Mouse (Mus musculus) forebrain, postnatal 0 days (tissue): ENCODE data around the gene Mast3. TPM values are rescaled to one million over a fixed set of nuclear protein-coding genes. Genes with fewer than 3 reads are reported as not detected.
A peak's percentile ranks its signal among the peaks of the same experiment; 100 is the strongest.

ENCODE experiments used
- ATAC-seq: fragments of 200-750 bp; cut with Nextera tagmentation; 2 replicates; pipeline ENCODE4 v1.8.0; 2017; ENCODE audit warnings: mild to moderate bottlenecking, moderate library complexity
- DNase-seq: peaks from one replicate; pipeline ENCODE4 v3.0.0-alpha.2; 2015
- H3K27ac ChIP-seq: fragments of 300-500 bp; sonication (generic); 2 replicates; pipeline ENCODE4 v1.5.1; 2014; ENCODE audit warnings: low read depth, mild to moderate bottlenecking, antibody characterized with exemption, low read length, moderate library complexity, mixed read lengths
- H3K27me3 ChIP-seq: fragments of 300-500 bp; sonication (generic); 2 replicates; pipeline ENCODE4 v1.6.1; 2014; ENCODE audit warnings: mild to moderate bottlenecking, low read length, mixed read lengths; ENCODE audit not compliant: insufficient read depth
- H3K36me3 ChIP-seq: fragments of 300-500 bp; sonication (generic); 2 replicates; pipeline ENCODE4 v1.6.1; 2014; ENCODE audit warnings: mild to moderate bottlenecking, moderate library complexity; ENCODE audit not compliant: insufficient read depth
- H3K4me1 ChIP-seq: fragments of 300-500 bp; sonication (generic); 2 replicates; pipeline ENCODE4 v1.6.1; 2014; ENCODE audit warnings: antibody characterized with exemption; ENCODE audit not compliant: insufficient read depth
- H3K4me2 ChIP-seq: fragments of 300-500 bp; sonication (generic); 2 replicates; pipeline ENCODE4 v1.6.1; 2014; ENCODE audit warnings: low read depth, mild to moderate bottlenecking, moderate library complexity
- H3K4me3 ChIP-seq: fragments of 300-500 bp; sonication (generic); 2 replicates; pipeline ENCODE4 v1.5.1; 2014; ENCODE audit warnings: low read depth, low read length, mixed read lengths
- H3K9ac ChIP-seq: fragments of 300-500 bp; sonication (generic); 2 replicates; pipeline ENCODE4 v1.6.1; 2014; ENCODE audit warnings: mild to moderate bottlenecking
- H3K9me3 ChIP-seq: fragments of 300-500 bp; sonication (generic); 2 replicates; pipeline ENCODE4 v1.6.1; 2016; ENCODE audit warnings: low read length
- CTCF ChIP-seq: sonication (generic); IDR thresholded peaks from 2 replicates; pipeline ENCODE4 v1.5.1; 2016; ENCODE audit warnings: antibody characterized with exemption, control low read depth, low read depth
- WGBS: fragments of 180-500 bp; shearing (Covaris S2); extraction: QIAGEN DNeasy Blood & Tissue Kit; methylation state at CpG from one replicate; pipeline ENCODE4 v1.1.7; 2014; 5-methylcytosine and 5-hydroxymethylcytosine counted together
- polyA plus RNA-seq: library from polyadenylated mRNA; unstranded; fragments of >200 nt; fragmentation: Nextera tagmentation; extraction: Ambion mirVana; gene quantifications from 2 replicates; pipeline ENCODE4 v1.2.1, GENCODE M21; 2015
- total RNA-seq: library from RNA; depleted of rRNA; stranded (reverse); fragments of >200 nt; gene quantifications from 2 replicates; pipeline ENCODE4 v1.2.3, GENCODE M21; 2014

Mast3 gene
- total and polyA plus RNA-seq, 2 experiments from 2014 or later, result 25.2 to 60.0 TPM

- H3K27me3 ChIP-seq, result no peaks in the 10 kb centered on the region; the same call in 1 of the 2 replicates
- DNase-seq (no peak), ATAC-seq (no peak)
- peaks cover 55% of the 10 kb centered on the region for H3K36me3 ChIP-seq
- no peak overlapping the region for H3K27ac ChIP-seq
- H3K9ac ChIP-seq, result no peak overlapping the region
- no peak for TF ChIP-seq CTCF
- H3K4me1 ChIP-seq, result 0 out of 2 replicates have a peak, but pooled peaks cover 5% of the 10 kb centered on the region
- no peak overlapping the region for H3K4me2 ChIP-seq
- no peak overlapping the region for H3K4me3 ChIP-seq
- no peaks in the 10 kb centered on the region for H3K9me3 ChIP-seq
- WGBS, result 95% methylated on average over 32 of the region's 32 CpGs
Observed at GRCm38 (mm10) chr8:70768231-70768776, 36.5 kb downstream of the Mast3 start.

- Histone ChIP-seq H3K4me3 (no peak overlapping the region), H3K4me2 (no peak overlapping the region), H3K36me3 (peaks cover 54% of the 10 kb centered on the region), H3K27me3 (no peaks in the 10 kb centered on the region; the same call in 1 of the 2 replicates), H3K9ac (no peak overlapping the region), H3K9me3 (no peaks in the 10 kb centered on the region), H3K4me1 (0 out of 2 replicates have a peak, but pooled peaks cover 5% of the 10 kb centered on the region), H3K27ac (no peak overlapping the region)
- no peak for DNase-seq
- no peak for ATAC-seq
- TF ChIP-seq CTCF, result no peak
- WGBS, result 79% methylated on average over 6 of the region's 6 CpGs
Observed at GRCm38 (mm10) chr8:70767503-70767902, 37.4 kb downstream of the Mast3 start.

DNA sequence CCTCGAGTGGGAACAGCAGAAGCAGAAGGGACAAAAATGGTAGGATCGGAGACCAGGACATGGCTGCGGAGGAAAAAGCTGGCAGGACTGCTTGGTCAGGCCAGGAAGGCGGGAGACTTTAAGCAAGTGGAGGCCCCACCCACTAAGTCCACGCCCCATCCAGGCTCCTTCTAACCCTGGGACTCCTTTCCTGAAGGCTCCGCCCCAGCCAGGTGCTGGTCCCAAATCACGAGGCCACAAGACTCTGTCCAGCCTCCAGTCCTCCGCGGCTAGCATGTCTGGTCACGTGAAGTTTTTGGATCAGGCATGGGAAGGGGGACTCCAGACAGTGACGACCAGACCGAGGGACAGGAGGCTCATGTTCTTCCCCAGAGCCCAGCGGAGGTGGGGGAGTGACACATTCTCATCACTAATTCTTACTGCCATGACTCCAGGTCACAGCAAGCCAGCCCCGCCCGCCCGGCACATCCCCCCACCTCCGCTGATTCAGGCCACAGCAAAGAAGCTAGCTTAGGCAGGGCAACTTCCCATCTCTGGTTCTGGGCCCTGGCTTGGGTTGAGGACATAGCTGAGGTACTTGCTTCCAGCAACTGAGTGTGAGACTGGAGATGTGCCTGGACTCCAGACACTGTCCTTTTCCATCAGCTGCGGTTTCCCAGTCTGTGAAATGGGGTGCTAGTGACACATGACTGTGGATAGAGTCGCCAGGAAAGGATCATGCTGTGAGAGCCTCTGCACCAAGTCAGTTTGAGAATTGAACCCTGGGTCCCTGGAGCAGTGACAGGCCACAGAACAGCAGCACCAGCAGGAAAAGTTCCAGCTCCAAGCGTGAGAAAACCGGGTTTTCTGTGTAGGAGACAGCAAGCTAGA, 38.0 kb downstream of the Mast3 start:
- H3K9ac ChIP-seq, result peak overlapping the region; percentile 31; the same call in 1 of the 2 replicates
- H3K36me3 ChIP-seq, result peaks cover 47% of the 10 kb centered on the region
- DNase-seq (no peak), ATAC-seq (0 out of 2 replicates have a peak, but pooled peaks have one; percentile 4)
- no peak for TF ChIP-seq CTCF
- H3K4me2 ChIP-seq, result peak overlapping the region; percentile 46
- H3K4me1 ChIP-seq, result 0 out of 2 replicates have a peak, but pooled peaks cover 5% of the 10 kb centered on the region
- no peaks in the 10 kb centered on the region for H3K9me3 ChIP-seq
- H3K27ac ChIP-seq, result no peak overlapping the region
- H3K27me3 ChIP-seq, result no peaks in the 10 kb centered on the region; the same call in 1 of the 2 replicates
- WGBS, result 12% methylated on average over 21 of the region's 21 CpGs
- H3K4me3 ChIP-seq, result peak overlapping the region; percentile 13; the same call in 1 of the 2 replicates

- 5% methylated on average over 34 of the region's 34 CpGs for WGBS
- Histone ChIP-seq H3K4me3 (peak overlapping the region; percentile 13), H3K4me1 (0 out of 2 replicates have a peak, but pooled peaks cover 5% of the 10 kb centered on the region), H3K9me3 (no peaks in the 10 kb centered on the region), H3K4me2 (peak overlapping the region; percentile 46), H3K27me3 (no peaks in the 10 kb centered on the region; the same call in 1 of the 2 replicates), H3K36me3 (peaks cover 39% of the 10 kb centered on the region), H3K9ac (peak overlapping the region; percentile 31), H3K27ac (no peak overlapping the region)
- ATAC-seq (no peak), DNase-seq (no peak)
- TF ChIP-seq CTCF, result no peak
Observed at GRCm38 (mm10) chr8:70765838-70766570, 38.9 kb downstream of the Mast3 start.

GRCm38 (mm10) chr8:70765329-70765728, 39.5 kb downstream of the Mast3 start:
- DNase-seq (no peak), ATAC-seq (no peak)
- Histone ChIP-seq H3K9ac (no peak overlapping the region), H3K4me2 (no peak overlapping the region), H3K9me3 (no peaks in the 10 kb centered on the region), H3K27me3 (no peaks in the 10 kb centered on the region; the same call in 1 of the 2 replicates), H3K4me3 (no peak overlapping the region), H3K4me1 (0 out of 2 replicates have a peak, but pooled peaks cover 5% of the 10 kb centered on the region), H3K27ac (no peak overlapping the region), H3K36me3 (peaks cover 32% of the 10 kb centered on the region)
- no peak for TF ChIP-seq CTCF
- 83% methylated on average over 9 of the region's 9 CpGs for WGBS

GRCm38 (mm10) chr8:70764676-70765075, 40.2 kb downstream of the Mast3 start:
- Histone ChIP-seq H3K27me3 (no peaks in the 10 kb centered on the region; the same call in 1 of the 2 replicates), H3K9me3 (no peaks in the 10 kb centered on the region), H3K4me3 (no peak overlapping the region), H3K9ac (no peak overlapping the region), H3K36me3 (peaks cover 25% of the 10 kb centered on the region), H3K4me1 (0 out of 2 replicates have a peak, but pooled peaks cover 5% of the 10 kb centered on the region), H3K4me2 (no peak overlapping the region), H3K27ac (no peak overlapping the region)
- no peak for ATAC-seq
- no peak for TF ChIP-seq CTCF
- no peak for DNase-seq
- whole genome bisulfite sequencing, result 95% methylated on average over 13 of the region's 13 CpGs
